Mouse (Mus musculus): Measurements from ENCODE around the gene Srp54c. TPM values are rescaled to one million over a fixed set of nuclear protein-coding genes. Genes with fewer than 3 reads are reported as not detected.

Gene Srp54c
- polyA plus RNA-seq, 1 experiment from 2014 or later, result 55.1 TPM

GRCm38 (mm10) chr12:55306371-55306770 is 76.4 kb downstream of the Srp54c start:
- H3K27me3 ChIP-seq (ENCODE audit: control insufficient read depth, insufficient read depth, low read length), result no peaks in the 10 kb centered on the region
- no peak overlapping the region for H3K9ac ChIP-seq (ENCODE audit: low read depth, low read length)
- no peak for ATAC-seq (replicated peaks; ENCODE audit: insufficient number of reproducible peaks, low FRiP score, low TSS enrichment)
- H3K4me1 ChIP-seq (ENCODE audit: control insufficient read depth, insufficient read depth, low read length), result peaks cover 7% of the 10 kb centered on the region; the same call in 1 of the 2 replicates
- H3K27ac ChIP-seq (ENCODE audit: low read depth, low read length), result no peak overlapping the region
- H3K36me3 ChIP-seq (ENCODE audit: control insufficient read depth, insufficient read depth, low read length), result 0 out of 2 replicates have a peak, but pooled peaks cover 2% of the 10 kb centered on the region
- H3K4me3 ChIP-seq (ENCODE audit: low read depth, low read length), result no peak overlapping the region
- H3K4me2 ChIP-seq, result no peak overlapping the region
- no peaks in the 10 kb centered on the region for H3K9me3 ChIP-seq (replicated peaks; ENCODE audit: control insufficient read depth, low read length)
- 89% methylated on average over 4 of the region's 4 CpGs for WGBS (ENCODE audit: insufficient replicate concordance)

- 81% methylated on average over 6 of the region's 6 CpGs for WGBS (ENCODE audit: insufficient replicate concordance)
- Histone ChIP-seq H3K9me3 (replicated peaks; ENCODE audit: control insufficient read depth, low read length) (no peaks in the 10 kb centered on the region), H3K9ac (ENCODE audit: low read depth, low read length) (no peak overlapping the region), H3K27ac (ENCODE audit: low read depth, low read length) (no peak overlapping the region), H3K27me3 (ENCODE audit: control insufficient read depth, insufficient read depth, low read length) (no peaks in the 10 kb centered on the region), H3K4me2 (no peak overlapping the region), H3K36me3 (ENCODE audit: control insufficient read depth, insufficient read depth, low read length) (0 out of 2 replicates have a peak, but pooled peaks cover 2% of the 10 kb centered on the region), H3K4me3 (ENCODE audit: low read depth, low read length) (no peak overlapping the region), H3K4me1 (ENCODE audit: control insufficient read depth, insufficient read depth, low read length) (peaks cover 3% of the 10 kb centered on the region; the same call in 1 of the 2 replicates)
- ATAC-seq (replicated peaks; ENCODE audit: insufficient number of reproducible peaks, low FRiP score, low TSS enrichment), result no peak
Measured at GRCm38 (mm10) chr12:55307566-55307965, 77.6 kb downstream of the Srp54c start.

GRCm38 (mm10) chr12:55308731-55309130 is 78.8 kb downstream of the Srp54c start:
- no peaks in the 10 kb centered on the region for H3K27me3 ChIP-seq (ENCODE audit: control insufficient read depth, insufficient read depth, low read length)
- H3K4me3 ChIP-seq (ENCODE audit: low read depth, low read length), result no peak overlapping the region
- no peak for ATAC-seq (replicated peaks; ENCODE audit: insufficient number of reproducible peaks, low FRiP score, low TSS enrichment)
- peaks cover 2% of the 10 kb centered on the region; the same call in 1 of the 2 replicates for H3K4me1 ChIP-seq (ENCODE audit: control insufficient read depth, insufficient read depth, low read length)
- no peak overlapping the region for H3K9ac ChIP-seq (ENCODE audit: low read depth, low read length)
- H3K9me3 ChIP-seq (replicated peaks; ENCODE audit: control insufficient read depth, low read length), result no peaks in the 10 kb centered on the region
- H3K4me2 ChIP-seq, result no peak overlapping the region
- no peak overlapping the region for H3K27ac ChIP-seq (ENCODE audit: low read depth, low read length)
- 0 out of 2 replicates have a peak, but pooled peaks cover 2% of the 10 kb centered on the region for H3K36me3 ChIP-seq (ENCODE audit: control insufficient read depth, insufficient read depth, low read length)
- 90% methylated on average over 9 of the region's 9 CpGs for WGBS (ENCODE audit: insufficient replicate concordance)

- Histone ChIP-seq H3K27ac (ENCODE audit: low read depth, low read length) (no peak overlapping the region), H3K4me1 (ENCODE audit: control insufficient read depth, insufficient read depth, low read length) (no peaks in the 10 kb centered on the region), H3K4me3 (ENCODE audit: low read depth, low read length) (no peak overlapping the region), H3K27me3 (ENCODE audit: control insufficient read depth, insufficient read depth, low read length) (no peaks in the 10 kb centered on the region), H3K4me2 (no peak overlapping the region), H3K9ac (ENCODE audit: low read depth, low read length) (no peak overlapping the region), H3K9me3 (replicated peaks; ENCODE audit: control insufficient read depth, low read length) (no peaks in the 10 kb centered on the region), H3K36me3 (ENCODE audit: control insufficient read depth, insufficient read depth, low read length) (0 out of 2 replicates have a peak, but pooled peaks cover 2% of the 10 kb centered on the region)
- 67% methylated on average over 8 of the region's 8 CpGs for WGBS (ENCODE audit: insufficient replicate concordance)
- no peak for ATAC-seq (replicated peaks; ENCODE audit: insufficient number of reproducible peaks, low FRiP score, low TSS enrichment)
Measured at GRCm38 (mm10) chr12:55309501-55309900, 79.5 kb downstream of the Srp54c start.

- 86% methylated on average over 7 of the region's 7 CpGs for WGBS (ENCODE audit: insufficient replicate concordance)
- H3K4me2 ChIP-seq, result no peak overlapping the region
- H3K27ac ChIP-seq (ENCODE audit: low read depth, low read length), result no peak overlapping the region
- H3K27me3 ChIP-seq (ENCODE audit: control insufficient read depth, insufficient read depth, low read length), result no peaks in the 10 kb centered on the region
- no peaks in the 10 kb centered on the region for H3K36me3 ChIP-seq (ENCODE audit: control insufficient read depth, insufficient read depth, low read length)
- H3K4me1 ChIP-seq (ENCODE audit: control insufficient read depth, insufficient read depth, low read length), result no peaks in the 10 kb centered on the region
- no peak overlapping the region for H3K4me3 ChIP-seq (ENCODE audit: low read depth, low read length)
- H3K9ac ChIP-seq (ENCODE audit: low read depth, low read length), result no peak overlapping the region
- ATAC-seq (replicated peaks; ENCODE audit: insufficient number of reproducible peaks, low FRiP score, low TSS enrichment), result no peak
- H3K9me3 ChIP-seq (replicated peaks; ENCODE audit: control insufficient read depth, low read length), result no peaks in the 10 kb centered on the region
Measured at GRCm38 (mm10) chr12:55311841-55312240, 81.9 kb downstream of the Srp54c start.

Other genes with a start within 250 kb of the Srp54c start
- gene Gm20403, start 243.6 kb upstream of the Srp54c start, polyA plus RNA-seq (2014; fragmentation: Nextera tagmentation; extraction: Ambion mirVana), result not detected in 2 replicates
- gene Baz1a, start 215.8 kb upstream of the Srp54c start, polyA plus RNA-seq (2014; fragmentation: Nextera tagmentation; extraction: Ambion mirVana), result 11.4 and 18.6 TPM in 2 replicates
- gene 2700097O09Rik, start 150.1 kb upstream of the Srp54c start, polyA plus RNA-seq (2014; fragmentation: Nextera tagmentation; extraction: Ambion mirVana), result 25.6 and 31.5 TPM in 2 replicates
- gene Srp54a, start 149.9 kb upstream of the Srp54c start, polyA plus RNA-seq (2014; fragmentation: Nextera tagmentation; extraction: Ambion mirVana), result 131 and 159 TPM in 2 replicates
- 15.3 and 19.5 TPM in 2 replicates for gene Fam177a, start 105.7 kb upstream of the Srp54c start, polyA plus RNA-seq (2014; fragmentation: Nextera tagmentation; extraction: Ambion mirVana)
- 49.0 and 49.5 TPM in 2 replicates for gene Srp54b, start 75.1 kb upstream of the Srp54c start, polyA plus RNA-seq (2014; fragmentation: Nextera tagmentation; extraction: Ambion mirVana)
- 4.7 TPM in 1 of 2 replicates, not detected in the other for gene 1700047I17Rik2, start 30.6 kb upstream of the Srp54c start, polyA plus RNA-seq (2014; fragmentation: Nextera tagmentation; extraction: Ambion mirVana)
- 10.8 and 12.6 TPM in 2 replicates for gene 1110008L16Rik, start 69.4 kb downstream of the Srp54c start, polyA plus RNA-seq (2014; fragmentation: Nextera tagmentation; extraction: Ambion mirVana)
- 14.1 and 16.7 TPM in 2 replicates for gene Ppp2r3c, start 72.8 kb downstream of the Srp54c start, polyA plus RNA-seq (2014; fragmentation: Nextera tagmentation; extraction: Ambion mirVana)
- 336 and 340 TPM in 2 replicates for gene Psma6, start 154.1 kb downstream of the Srp54c start, polyA plus RNA-seq (2014; fragmentation: Nextera tagmentation; extraction: Ambion mirVana)